Mouse (Mus musculus): ENCODE measurements around the gene Col4a3.

DNA sequence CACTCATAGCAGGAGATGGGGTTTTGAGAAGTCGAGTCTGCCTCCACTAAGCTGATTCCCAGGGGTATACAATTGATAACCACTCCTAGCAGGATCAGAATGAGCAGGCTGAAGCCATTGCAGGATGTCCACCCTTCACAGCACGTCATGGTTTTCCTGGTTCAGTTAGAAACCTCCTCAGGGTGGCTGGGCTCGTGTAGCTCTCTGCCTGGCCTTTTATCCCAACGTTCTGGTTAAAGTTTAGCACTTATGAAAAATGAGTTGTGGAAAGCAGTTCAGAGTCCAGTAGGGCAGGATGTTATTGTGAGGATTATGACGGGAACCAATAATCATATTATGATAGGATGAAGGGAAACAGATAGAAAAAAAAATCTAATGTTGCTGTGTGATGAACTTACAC, 181.5 kb downstream of the Col4a3 start, which contains the start of gene Tm4sf20:
- TF ChIP-seq POLR2AphosphoS2 (IDR thresholded peaks at IDR 0.05; ENCODE audit: insufficient read length, low read depth), result no peak
- no peak for TF ChIP-seq POLR2A (IDR thresholded peaks at IDR 0.05; ENCODE audit: insufficient read length, low read depth)
- no peak for TF ChIP-seq E2F4 (IDR thresholded peaks at IDR 0.05; ENCODE audit: insufficient read depth)
- no peak for TF ChIP-seq MAX (IDR thresholded peaks at IDR 0.05; ENCODE audit: low read depth)
- no peak for TF ChIP-seq MYOG (IDR thresholded peaks at IDR 0.05; ENCODE audit: control insufficient read depth in 1 of 3, insufficient read depth in 1 of 3, insufficient read length in 2 of 3, low read depth in 2 of 3)
- TF ChIP-seq USF1 (IDR thresholded peaks at IDR 0.05; ENCODE audit: low read depth), result no peak
- no peak for TF ChIP-seq REST (IDR thresholded peaks at IDR 0.05; ENCODE audit: insufficient read depth, insufficient read length)
- no peak for TF ChIP-seq TCF12 (IDR thresholded peaks at IDR 0.05; ENCODE audit: insufficient read depth, poor library complexity, severe bottlenecking)
- no peak for TF ChIP-seq SRF (IDR thresholded peaks at IDR 0.05; ENCODE audit: control insufficient read depth, insufficient read length, low read depth)
- TF ChIP-seq TCF3 (IDR thresholded peaks at IDR 0.05; ENCODE audit: insufficient read length, low read depth), result no peak
- TF ChIP-seq CEBPB (IDR thresholded peaks at IDR 0.05; ENCODE audit: insufficient read depth, poor library complexity, severe bottlenecking), result no peak
- TF ChIP-seq MYOD1 (IDR thresholded peaks at IDR 0.05; ENCODE audit: control insufficient read depth in 1 of 3, insufficient read length in 2 of 3, low read depth in 2 of 3), result no peak

All from myocyte (in vitro differentiated cells).